Mouse (Mus musculus): ENCODE results near the gene Cavin1.

GRCm38 (mm10) chr11:101009046-101009887, 38.6 kb upstream of the Cavin1 start, which contains the start of gene Atp6v0a1:
- TF ChIP-seq GATA1 (IDR thresholded peaks at IDR 0.05; ENCODE audit: low read length), result no peak
- no peak for TF ChIP-seq TAL1 (IDR thresholded peaks at IDR 0.05; ENCODE audit: low read length)

All from erythroblast, embryonic 14.5 days (primary cell).